Mouse (Mus musculus): ENCODE measurements around the gene Pacrg. TPM values are rescaled to one million over a fixed set of nuclear protein-coding genes. Genes with fewer than 3 reads are reported as not detected.

The Pacrg gene
- polyA plus RNA-seq, 1 experiment from 2014 or later: 0.57 TPM

GRCm38 (mm10) chr17:10495588-10495987, 344.5 kb downstream of the Pacrg start:
- Histone ChIP-seq H3K9me3 (ENCODE audit: control insufficient read depth) (no peaks in the 10 kb centered on the region), H3K27ac (ENCODE audit: low read depth, low read length) (no peak overlapping the region), H3K27me3 (replicated peaks; ENCODE audit: control insufficient read depth, insufficient read depth, low read length) (no peaks in the 10 kb centered on the region), H3K36me3 (ENCODE audit: control insufficient read depth, insufficient read depth) (no peaks in the 10 kb centered on the region), H3K4me1 (replicated peaks; ENCODE audit: control insufficient read depth, insufficient read depth, low read length) (no peaks in the 10 kb centered on the region), H3K4me3 (ENCODE audit: low read depth, low read length) (no peak overlapping the region), H3K4me2 (replicated peaks; ENCODE audit: low read depth) (no peak overlapping the region), H3K9ac (ENCODE audit: low read depth, low read length) (no peak overlapping the region)
- no peak for ATAC-seq
- WGBS: 57% methylated on average over 8 of the region's 8 CpGs
- TF ChIP-seq CTCF (IDR thresholded peaks at IDR 0.05; ENCODE audit: low read depth): no peak

DNA sequence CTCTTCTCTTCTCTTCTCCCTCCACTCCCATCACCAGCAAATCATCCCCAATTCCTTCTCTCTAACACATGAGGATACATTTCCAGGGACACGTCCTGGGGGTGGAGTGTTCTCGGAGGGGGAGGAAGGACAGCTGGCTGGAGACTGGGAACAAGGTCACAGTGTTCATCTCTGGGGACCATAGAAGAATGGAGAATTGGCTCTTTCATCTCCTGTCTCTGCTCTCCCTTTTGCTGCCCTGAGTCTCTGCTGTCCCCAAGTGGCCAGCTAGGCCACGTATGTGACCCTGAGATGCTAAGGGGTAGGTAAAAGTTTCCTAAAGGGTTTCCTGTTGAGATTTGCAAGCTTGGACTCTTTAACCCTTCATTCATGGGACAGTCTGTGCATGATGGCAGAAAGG, 347.0 kb downstream of the Pacrg start:
- Histone ChIP-seq H3K4me2 (replicated peaks; ENCODE audit: low read depth) (no peak overlapping the region), H3K27me3 (replicated peaks; ENCODE audit: control insufficient read depth, insufficient read depth, low read length) (no peaks in the 10 kb centered on the region), H3K4me1 (replicated peaks; ENCODE audit: control insufficient read depth, insufficient read depth, low read length) (no peaks in the 10 kb centered on the region), H3K36me3 (ENCODE audit: control insufficient read depth, insufficient read depth) (no peaks in the 10 kb centered on the region), H3K9me3 (ENCODE audit: control insufficient read depth) (no peaks in the 10 kb centered on the region), H3K27ac (ENCODE audit: low read depth, low read length) (no peak overlapping the region), H3K9ac (ENCODE audit: low read depth, low read length) (no peak overlapping the region), H3K4me3 (ENCODE audit: low read depth, low read length) (no peak overlapping the region)
- ATAC-seq: no peak
- WGBS: 52% methylated on average over 3 of the region's 3 CpGs
- TF ChIP-seq CTCF (IDR thresholded peaks at IDR 0.05; ENCODE audit: low read depth): peak; percentile 72

- no peak for TF ChIP-seq CTCF (IDR thresholded peaks at IDR 0.05; ENCODE audit: low read depth)
- no peaks in the 10 kb centered on the region for H3K27me3 ChIP-seq (replicated peaks; ENCODE audit: control insufficient read depth, insufficient read depth, low read length)
- no peak overlapping the region for H3K4me2 ChIP-seq (replicated peaks; ENCODE audit: low read depth)
- H3K4me3 ChIP-seq (ENCODE audit: low read depth, low read length): no peak overlapping the region
- no peak overlapping the region for H3K27ac ChIP-seq (ENCODE audit: low read depth, low read length)
- no peak for ATAC-seq
- H3K36me3 ChIP-seq (ENCODE audit: control insufficient read depth, insufficient read depth): no peaks in the 10 kb centered on the region
- H3K4me1 ChIP-seq (replicated peaks; ENCODE audit: control insufficient read depth, insufficient read depth, low read length): no peaks in the 10 kb centered on the region
- H3K9ac ChIP-seq (ENCODE audit: low read depth, low read length): no peak overlapping the region
- 50% methylated on average over 8 of the region's 8 CpGs for WGBS
- no peaks in the 10 kb centered on the region for H3K9me3 ChIP-seq (ENCODE audit: control insufficient read depth)
Observed at GRCm38 (mm10) chr17:10490374-10491169, 349.5 kb downstream of the Pacrg start.

GRCm38 (mm10) chr17:10488873-10489272, 351.2 kb downstream of the Pacrg start:
- no peaks in the 10 kb centered on the region for H3K9me3 ChIP-seq (ENCODE audit: control insufficient read depth)
- no peak for TF ChIP-seq CTCF (IDR thresholded peaks at IDR 0.05; ENCODE audit: low read depth)
- H3K4me3 ChIP-seq (ENCODE audit: low read depth, low read length): no peak overlapping the region
- H3K9ac ChIP-seq (ENCODE audit: low read depth, low read length): no peak overlapping the region
- H3K27me3 ChIP-seq (replicated peaks; ENCODE audit: control insufficient read depth, insufficient read depth, low read length): no peaks in the 10 kb centered on the region
- H3K4me1 ChIP-seq (replicated peaks; ENCODE audit: control insufficient read depth, insufficient read depth, low read length): no peaks in the 10 kb centered on the region
- WGBS: 78% methylated on average over 2 of the region's 2 CpGs
- no peaks in the 10 kb centered on the region for H3K36me3 ChIP-seq (ENCODE audit: control insufficient read depth, insufficient read depth)
- H3K27ac ChIP-seq (ENCODE audit: low read depth, low read length): no peak overlapping the region
- no peak for ATAC-seq
- no peak overlapping the region for H3K4me2 ChIP-seq (replicated peaks; ENCODE audit: low read depth)

DNA sequence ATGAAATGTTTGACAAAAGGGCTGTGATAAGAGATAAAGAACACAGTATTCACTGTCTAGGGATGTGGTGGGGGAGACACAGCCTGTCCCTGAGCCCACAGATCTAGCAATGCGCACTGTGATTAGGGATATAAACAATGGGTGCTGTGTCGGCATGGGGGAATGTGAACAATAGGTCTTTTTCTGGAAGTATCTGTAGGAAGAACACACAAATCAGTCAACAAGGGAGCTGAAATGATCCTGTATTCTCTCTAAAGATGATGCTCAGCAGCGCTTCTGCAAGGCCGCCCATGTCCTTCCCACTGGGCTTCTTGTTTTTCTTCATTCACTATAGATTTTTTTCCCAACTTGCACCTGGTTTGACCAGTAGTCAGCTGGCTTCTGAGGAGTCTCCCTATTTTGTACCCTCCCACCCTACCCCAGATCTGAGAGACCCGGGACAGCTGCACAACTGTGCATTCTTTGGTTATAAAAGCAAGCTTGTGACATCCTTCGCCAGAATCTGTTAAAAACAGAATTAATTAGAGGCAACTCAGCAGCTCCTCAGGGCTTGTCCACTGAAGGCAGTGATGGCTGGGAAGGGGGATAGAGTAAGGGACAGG, 356.1 kb downstream of the Pacrg start:
- Histone ChIP-seq H3K27me3 (replicated peaks; ENCODE audit: control insufficient read depth, insufficient read depth, low read length) (no peaks in the 10 kb centered on the region), H3K36me3 (ENCODE audit: control insufficient read depth, insufficient read depth) (no peaks in the 10 kb centered on the region), H3K4me1 (replicated peaks; ENCODE audit: control insufficient read depth, insufficient read depth, low read length) (no peaks in the 10 kb centered on the region), H3K9ac (ENCODE audit: low read depth, low read length) (no peak overlapping the region), H3K9me3 (ENCODE audit: control insufficient read depth) (no peaks in the 10 kb centered on the region), H3K4me2 (replicated peaks; ENCODE audit: low read depth) (no peak overlapping the region), H3K4me3 (ENCODE audit: low read depth, low read length) (no peak overlapping the region), H3K27ac (ENCODE audit: low read depth, low read length) (no peak overlapping the region)
- TF ChIP-seq CTCF (IDR thresholded peaks at IDR 0.05; ENCODE audit: low read depth): no peak
- ATAC-seq: no peak
- 71% methylated on average over 6 of the region's 6 CpGs for WGBS

DNA sequence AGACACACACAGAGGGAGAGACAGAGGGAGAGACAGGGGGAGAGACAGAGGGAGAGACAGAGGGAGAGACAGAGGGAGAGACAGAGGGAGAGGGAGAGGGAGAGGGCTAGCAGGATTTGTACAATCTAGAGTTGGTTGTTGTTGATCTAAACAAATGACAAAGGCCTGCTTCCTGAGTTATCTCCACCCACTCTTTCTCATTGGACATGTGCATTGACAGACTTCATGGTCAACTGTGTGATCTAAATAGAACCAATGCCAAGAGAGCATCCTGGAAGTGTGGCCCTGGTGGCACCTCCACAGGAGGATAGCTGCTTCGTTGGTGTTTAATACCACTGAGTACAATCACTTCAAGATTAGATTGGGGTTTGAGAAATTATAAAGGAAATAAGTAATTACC, 359.0 kb downstream of the Pacrg start:
- no peak for ATAC-seq
- H3K4me3 ChIP-seq (ENCODE audit: low read depth, low read length): no peak overlapping the region
- no peaks in the 10 kb centered on the region for H3K27me3 ChIP-seq (replicated peaks; ENCODE audit: control insufficient read depth, insufficient read depth, low read length)
- WGBS: 80% methylated on average over 1 of the region's 1 CpGs
- H3K9me3 ChIP-seq (ENCODE audit: control insufficient read depth): no peaks in the 10 kb centered on the region
- H3K27ac ChIP-seq (ENCODE audit: low read depth, low read length): no peak overlapping the region
- H3K9ac ChIP-seq (ENCODE audit: low read depth, low read length): no peak overlapping the region
- no peak for TF ChIP-seq CTCF (IDR thresholded peaks at IDR 0.05; ENCODE audit: low read depth)
- H3K4me2 ChIP-seq (replicated peaks; ENCODE audit: low read depth): no peak overlapping the region
- no peaks in the 10 kb centered on the region for H3K4me1 ChIP-seq (replicated peaks; ENCODE audit: control insufficient read depth, insufficient read depth, low read length)
- no peaks in the 10 kb centered on the region for H3K36me3 ChIP-seq (ENCODE audit: control insufficient read depth, insufficient read depth)
